Mouse (Mus musculus) midbrain, postnatal 0 days (tissue): Measurements from ENCODE around the gene Shb. TPM values are rescaled to one million over a fixed set of nuclear protein-coding genes. Genes with fewer than 3 reads are reported as not detected.

Experiments used
- ATAC-seq: fragments of 200-750 bp; cut with Nextera tagmentation; 2 replicates; pipeline ENCODE4 v1.8.0; 2017; ENCODE audit warnings: moderate number of reproducible peaks, mild to moderate bottlenecking, moderate TSS enrichment, moderate library complexity; ENCODE audit not compliant: low FRiP score
- DNase-seq: peaks from one replicate; pipeline ENCODE4 v3.0.0-alpha.2; 2015; ENCODE audit warnings: low spot score
- H3K27ac ChIP-seq: fragments of 300-500 bp; sonication (generic); 2 replicates; pipeline ENCODE4 v1.5.1; 2014; ENCODE audit warnings: low read depth, mild to moderate bottlenecking, low read length, mixed read lengths
- H3K27me3 ChIP-seq: fragments of 300-500 bp; sonication (generic); 2 replicates; pipeline ENCODE4 v1.6.1; 2014; ENCODE audit warnings: low read length, control low read depth, mixed read lengths; ENCODE audit not compliant: insufficient read depth
- H3K36me3 ChIP-seq: fragments of 300-500 bp; sonication (generic); 2 replicates; pipeline ENCODE4 v1.6.1; 2014; ENCODE audit warnings: low read length, control low read depth, mixed read lengths; ENCODE audit not compliant: insufficient read depth
- H3K4me1 ChIP-seq: fragments of 300-500 bp; sonication (generic); 2 replicates; pipeline ENCODE4 v1.6.1; 2014; ENCODE audit warnings: mild to moderate bottlenecking, control low read depth, antibody characterized with exemption, low read length, mixed read lengths; ENCODE audit not compliant: insufficient read depth
- H3K4me2 ChIP-seq: fragments of 300-500 bp; sonication (generic); 2 replicates; pipeline ENCODE4 v1.6.1; 2014; ENCODE audit warnings: low read depth, mild to moderate bottlenecking, low read length, mixed read lengths; ENCODE audit not compliant: poor library complexity, severe bottlenecking
- H3K4me3 ChIP-seq: fragments of 300-500 bp; sonication (generic); 2 replicates; pipeline ENCODE4 v1.5.1; 2014; ENCODE audit warnings: low read depth, mild to moderate bottlenecking, low read length, moderate library complexity
- H3K9ac ChIP-seq: fragments of 300-500 bp; sonication (generic); replicated peaks from 2 replicates; pipeline ENCODE4 v1.6.1; 2014; ENCODE audit warnings: mild to moderate bottlenecking, low read length, moderate library complexity, mixed read lengths; ENCODE audit not compliant: poor library complexity, severe bottlenecking
- H3K9me3 ChIP-seq: fragments of 300-500 bp; sonication (generic); 2 replicates; pipeline ENCODE4 v1.6.1; 2016; ENCODE audit warnings: low read length, control low read depth
- CTCF ChIP-seq: IDR thresholded peaks from 2 replicates; pipeline ENCODE4 v1.5.1; 2016; ENCODE audit warnings: antibody characterized with exemption, mild to moderate bottlenecking
- WGBS: fragments of 180-500 bp; shearing (Covaris S2); extraction: QIAGEN DNeasy Blood & Tissue Kit; methylation state at CpG from one replicate; pipeline ENCODE4 v1.1.7; 2014; 5-methylcytosine and 5-hydroxymethylcytosine counted together
- microRNA-seq: library from miRNA; unstranded; fragments of <30 nt; microRNA quantifications from one replicate; pipeline ENCODE4, GENCODE M21; 2016; ENCODE audit warnings: borderline number of aligned reads
- polyA plus RNA-seq: library from polyadenylated mRNA; unstranded; fragments of >200 nt; fragmentation: Nextera tagmentation; extraction: Ambion mirVana; gene quantifications from 2 replicates; pipeline ENCODE4 v1.2.1, GENCODE M21; 2015
- total RNA-seq: library from RNA; depleted of rRNA; stranded (reverse); fragments of >200 nt; gene quantifications from 2 replicates; pipeline ENCODE4 v1.2.3, GENCODE M21; 2014; rRNA removed

Gene Shb
- total and polyA plus RNA-seq, 2 experiments from 2014 or later = 5.8 to 21.9 TPM

DNA sequence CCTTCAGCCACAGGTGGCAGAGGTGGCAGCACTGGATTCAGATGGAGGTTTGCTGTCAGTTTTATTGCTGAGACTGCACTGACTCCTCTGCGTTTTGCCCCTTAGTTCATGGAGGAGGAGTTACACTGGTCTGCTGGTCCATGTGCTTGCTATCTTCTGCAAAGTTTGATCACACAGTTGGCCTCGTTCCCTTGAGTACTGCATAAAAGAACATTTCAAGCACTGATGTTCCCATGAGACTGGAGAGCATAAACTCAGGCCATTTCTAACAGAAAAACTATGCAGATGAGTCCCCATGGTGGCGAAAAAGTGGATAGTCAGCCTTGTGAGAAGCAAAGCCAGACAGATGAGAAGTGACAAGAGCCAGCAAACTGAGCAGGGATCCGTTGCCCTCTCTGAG lies 155.7 kb downstream of the Shb start:
- no peak for TF ChIP-seq CTCF
- Histone ChIP-seq H3K4me2 (no peak overlapping the region), H3K27ac (no peak overlapping the region), H3K4me3 (no peak overlapping the region), H3K4me1 (no peaks in the 10 kb centered on the region), H3K9ac (no peak overlapping the region), H3K27me3 (no peaks in the 10 kb centered on the region), H3K36me3 (peaks cover 29% of the 10 kb centered on the region), H3K9me3 (no peaks in the 10 kb centered on the region)
- no peak for ATAC-seq
- no peak for DNase-seq
- 83% methylated on average over 4 of the region's 4 CpGs for WGBS

DNA sequence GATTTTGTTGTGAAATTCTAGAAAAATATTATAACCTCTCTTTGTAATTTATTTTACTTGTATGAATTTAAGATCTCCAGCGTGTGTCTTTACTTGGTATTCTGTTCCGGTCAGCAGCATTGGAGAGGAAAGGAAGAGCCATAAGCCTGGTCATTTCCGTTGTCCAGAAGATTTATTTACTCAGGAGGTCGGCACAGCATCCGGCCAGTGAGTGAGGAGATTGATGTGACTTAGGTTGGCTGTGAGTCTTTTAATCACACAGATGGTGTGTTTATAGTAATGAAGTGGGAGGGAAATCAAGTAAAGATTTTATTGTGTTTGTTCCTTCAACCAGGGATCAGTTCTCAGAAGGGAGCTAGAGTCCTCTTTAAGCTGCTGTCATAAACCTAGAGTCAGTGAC lies 157.4 kb downstream of the Shb start:
- Histone ChIP-seq H3K36me3 (peaks cover 32% of the 10 kb centered on the region), H3K4me1 (no peaks in the 10 kb centered on the region), H3K27me3 (no peaks in the 10 kb centered on the region), H3K4me2 (no peak overlapping the region), H3K27ac (no peak overlapping the region), H3K9me3 (no peaks in the 10 kb centered on the region), H3K4me3 (no peak overlapping the region), H3K9ac (no peak overlapping the region)
- no peak for ATAC-seq
- DNase-seq = no peak
- 96% methylated on average over 5 of the region's 5 CpGs for WGBS
- no peak for TF ChIP-seq CTCF

Small RNA genes lying within 50 kb of the gene (microRNA-seq; reads per million reads assigned to microRNA genes)
- gene Gm22518 = not detected
- gene Gm25692 = not detected

Other genes starting within 250 kb of the Shb start
- 9.7 and 12.5 TPM in 2 replicates for gene Trmt10b, start 235.3 kb downstream of the Shb start, total RNA-seq
- 22.2 and 23.3 TPM in 2 replicates for gene Trmt10b, start 235.3 kb downstream of the Shb start, polyA plus RNA-seq
- gene Dcaf10, start 190.4 kb downstream of the Shb start, total RNA-seq = 29.0 and 62.5 TPM in 2 replicates
- gene Dcaf10, start 190.4 kb downstream of the Shb start, polyA plus RNA-seq = 9.0 and 10.1 TPM in 2 replicates
- gene Exosc3, start 189.7 kb downstream of the Shb start, total RNA-seq = 19.9 and 26.2 TPM in 2 replicates
- gene Exosc3, start 189.7 kb downstream of the Shb start, polyA plus RNA-seq = 21.3 and 24.3 TPM in 2 replicates
- 128 and 132 TPM in 2 replicates for gene Slc25a51, start 123.7 kb downstream of the Shb start, total RNA-seq
- 62.8 and 69.7 TPM in 2 replicates for gene Slc25a51, start 123.7 kb downstream of the Shb start, polyA plus RNA-seq